Mouse (Mus musculus) c-Kit-positive CD71-negative TER-119-negative erythroid progenitor cells, embryonic 14.5 days (primary cell): ENCODE measurements at regions not wholly inside any gene's neighbourhood (a gene's known extent, or its start where the extent isn't known, plus 50 kb on each side); places are given as distances from the start of the nearest gene placed in this dataset.

Experiments used
- DNase-seq: peaks from one replicate; pipeline ENCODE4 v3.0.0-alpha.2; 2013; ENCODE audit warnings: low read depth

- DNase-seq = no peak
These were observed 1284.6 kb upstream of the Cited2 start for GRCm38 (mm10) chr10:16438414-16438813.

- DNase-seq = no peak
These were observed 1281.9 kb upstream of the Cited2 start for GRCm38 (mm10) chr10:16440932-16441640.

GRCm38 (mm10) chr10:16441661-16442072 is 1281.4 kb upstream of the Cited2 start:
- no peak for DNase-seq

GRCm38 (mm10) chr10:16443901-16444300 is 1279.1 kb upstream of the Cited2 start:
- DNase-seq = no peak

DNA sequence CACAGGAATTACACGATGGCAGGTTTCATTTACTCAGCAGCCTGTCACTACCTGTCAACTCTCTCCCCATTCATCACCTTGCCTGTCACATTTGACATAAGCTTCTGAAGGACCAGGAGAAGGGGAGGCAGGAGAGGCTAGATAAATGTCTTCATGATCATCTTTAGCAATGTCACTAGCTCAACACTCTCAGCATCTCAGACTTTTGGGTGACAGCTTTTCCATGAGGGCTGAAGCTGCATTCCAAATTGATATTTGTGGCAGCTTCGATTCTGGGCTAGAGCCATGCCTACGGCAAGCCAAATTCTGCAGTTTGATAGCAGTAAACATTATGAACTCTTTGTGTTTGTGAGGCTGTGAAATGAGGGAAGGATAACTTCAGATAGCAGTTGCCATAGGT is 1255.1 kb upstream of the Cited2 start:
- no peak for DNase-seq

GRCm38 (mm10) chr10:16469711-16470110 is 1253.3 kb upstream of the Cited2 start:
- DNase-seq = no peak

GRCm38 (mm10) chr10:16473952-16474521 is 1249.0 kb upstream of the Cited2 start:
- no peak for DNase-seq

DNA sequence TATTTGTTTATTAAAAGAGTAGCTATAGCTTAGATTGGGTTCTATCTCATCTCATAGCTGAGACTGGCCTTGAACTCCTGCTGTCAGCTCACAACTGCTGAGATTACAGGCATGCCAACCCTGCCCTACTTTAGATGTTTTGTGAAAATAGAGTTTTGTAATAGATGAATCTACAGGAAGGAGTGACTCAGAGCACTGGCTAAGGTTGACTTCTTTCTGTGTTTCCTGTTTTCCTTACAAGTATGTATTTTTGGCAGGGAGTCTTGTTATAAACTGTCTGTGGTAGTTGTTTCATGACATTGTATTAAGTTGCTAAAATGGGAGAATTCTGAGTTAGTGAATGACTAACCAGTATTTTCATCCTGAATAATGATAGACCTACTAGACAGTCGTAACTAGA is 1224.4 kb upstream of the Cited2 start:
- no peak for DNase-seq

- DNase-seq = no peak
These were observed 1215.3 kb upstream of the Cited2 start for GRCm38 (mm10) chr10:16507681-16508080.

DNA sequence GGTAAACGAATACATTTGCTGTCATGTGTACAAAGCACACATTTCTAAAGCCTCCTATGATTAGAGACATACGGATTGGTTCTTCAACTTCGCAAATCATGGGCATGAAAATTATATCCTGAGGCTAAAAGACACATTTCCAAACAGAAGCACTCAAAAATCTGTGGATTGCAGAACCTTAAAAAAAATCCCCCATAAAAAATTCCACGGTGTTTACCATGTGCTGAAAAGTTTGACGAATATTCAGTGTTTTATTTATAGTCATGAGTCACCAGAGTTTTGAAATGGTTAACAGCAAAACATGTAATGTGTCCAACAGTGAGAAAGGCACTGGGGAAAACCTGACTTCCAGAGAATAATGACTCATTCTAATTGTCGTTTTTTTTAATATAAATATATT is 1214.9 kb upstream of the Cited2 start:
- DNase-seq = no peak

GRCm38 (mm10) chr10:16514656-16515055 is 1208.4 kb upstream of the Cited2 start:
- no peak for DNase-seq

GRCm38 (mm10) chr10:16521895-16522294 is 1201.1 kb upstream of the Cited2 start:
- DNase-seq = no peak

GRCm38 (mm10) chr10:16524101-16524500 is 1198.9 kb upstream of the Cited2 start:
- no peak for DNase-seq

- no peak for DNase-seq
These were observed 1195.3 kb upstream of the Cited2 start for GRCm38 (mm10) chr10:16527693-16528092.

DNA sequence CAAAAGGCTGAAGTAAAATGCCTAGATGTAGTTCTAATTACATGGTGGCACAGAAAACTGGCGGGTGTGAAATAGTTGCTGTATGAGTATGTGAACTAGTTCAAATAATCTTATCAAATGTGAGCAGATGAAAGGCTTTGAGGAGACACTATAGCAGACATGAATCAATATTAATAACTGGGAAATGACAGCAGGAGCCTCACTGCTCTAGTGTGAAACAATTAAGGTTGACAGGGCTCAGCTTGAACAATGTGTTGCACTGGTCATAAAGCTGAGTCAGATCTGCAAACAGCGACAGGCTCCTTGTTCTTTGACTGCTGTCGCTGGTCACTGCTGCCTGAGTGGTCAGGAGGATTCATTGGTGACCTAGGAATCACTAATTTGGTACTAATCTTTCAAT is 1185.4 kb upstream of the Cited2 start:
- no peak for DNase-seq

DNA sequence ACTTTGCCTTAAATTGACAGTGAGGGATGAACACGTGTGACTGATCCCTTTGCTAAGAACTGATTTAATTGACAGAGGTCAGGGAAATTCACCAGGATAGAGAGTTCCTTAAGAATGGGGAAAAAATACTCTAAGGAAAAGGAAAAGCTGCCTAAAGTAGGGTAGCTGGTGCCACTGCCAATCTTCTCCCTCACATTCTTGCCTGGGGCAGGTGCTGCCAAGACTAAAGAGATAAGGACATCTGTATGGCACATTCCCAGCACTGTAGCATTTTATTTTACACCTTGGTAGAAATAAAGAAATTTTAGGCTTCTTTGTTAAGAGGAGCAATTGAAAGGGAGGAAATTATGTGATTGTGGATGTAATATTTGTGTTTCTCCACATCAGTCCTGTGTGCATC is 1184.6 kb upstream of the Cited2 start:
- no peak for DNase-seq

DNA sequence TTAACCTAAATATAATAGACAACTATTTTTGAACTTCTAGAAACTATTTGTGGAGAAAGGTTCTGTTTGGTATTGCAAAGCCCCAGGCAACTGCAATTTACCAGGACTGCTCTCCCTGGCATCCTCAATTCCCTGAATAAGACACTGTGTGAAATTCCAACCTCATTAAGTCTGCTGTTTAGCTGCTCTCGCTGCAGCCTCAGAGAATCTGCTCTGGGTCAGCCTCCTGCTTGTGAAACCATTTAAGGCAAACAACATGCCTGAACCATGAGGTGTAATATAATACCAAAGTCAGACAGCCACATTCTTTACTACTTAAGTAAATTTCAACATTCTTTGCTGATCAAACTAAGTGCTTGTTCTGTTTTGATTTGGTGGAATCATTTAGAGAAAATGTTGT is 1177.6 kb upstream of the Cited2 start:
- DNase-seq = no peak

- DNase-seq = no peak
These were observed 1170.0 kb upstream of the Cited2 start for GRCm38 (mm10) chr10:16552861-16553635.

DNA sequence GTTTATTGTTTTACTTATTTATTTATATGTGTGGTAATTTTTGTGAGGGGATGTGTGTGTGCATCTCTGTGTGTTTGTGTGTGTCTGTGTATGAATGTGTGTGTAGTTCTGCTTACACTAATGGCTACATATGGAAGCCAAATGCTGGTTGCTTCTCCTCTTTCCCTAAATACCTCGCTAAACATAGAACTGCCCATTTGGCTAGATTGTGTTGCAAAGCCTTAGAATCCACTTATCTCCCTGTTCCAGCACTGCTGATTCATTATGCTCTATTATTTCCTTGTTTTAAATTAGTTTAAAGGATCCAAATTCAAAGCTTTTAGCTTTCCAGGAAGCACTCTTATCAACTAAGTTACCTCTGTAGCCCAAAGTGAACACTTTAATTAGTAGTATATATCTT is 1148.5 kb upstream of the Cited2 start:
- DNase-seq = no peak

DNA sequence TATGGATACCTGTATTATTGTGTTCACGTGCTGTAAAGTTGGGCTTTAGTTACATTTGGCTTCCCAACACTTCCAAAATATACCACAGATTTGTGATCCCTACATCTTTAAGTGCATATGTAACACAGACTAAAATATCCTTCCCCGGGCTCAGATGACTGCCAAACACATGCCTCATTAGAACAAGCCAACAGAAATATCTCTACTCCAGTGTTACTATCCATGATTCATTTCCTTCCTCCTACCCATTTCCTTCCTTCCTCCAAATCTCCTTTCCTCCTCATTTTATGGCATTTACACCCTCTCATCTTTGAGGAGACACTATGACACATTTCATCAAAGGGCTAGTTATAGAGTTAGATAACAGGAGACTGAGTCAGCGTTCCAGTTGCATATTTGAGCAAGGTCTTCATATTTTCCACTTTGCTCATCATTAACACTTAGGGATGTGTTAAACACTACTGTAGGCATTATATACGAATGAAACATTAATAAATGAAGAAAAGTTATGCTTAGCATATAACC is 1144.4 kb upstream of the Cited2 start:
- no peak for DNase-seq

DNA sequence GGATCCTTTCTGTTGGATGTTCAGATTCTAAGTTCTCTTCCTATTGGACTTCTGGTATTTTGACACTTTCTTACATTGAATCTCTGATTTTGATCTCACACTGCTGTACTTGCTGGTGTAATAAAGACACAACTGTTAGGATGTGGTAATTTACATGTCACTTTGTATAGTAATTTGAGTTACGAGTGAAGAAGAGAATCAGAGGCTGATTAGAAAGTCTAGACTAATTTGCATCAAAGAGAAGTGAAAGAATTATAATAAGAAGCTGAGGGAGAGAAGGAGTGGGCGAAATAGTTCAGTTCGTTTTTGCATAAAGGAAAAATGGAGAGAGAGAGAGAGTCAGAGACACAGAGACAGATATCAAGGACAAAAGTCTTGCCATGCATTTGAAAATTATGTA is 1142.8 kb upstream of the Cited2 start:
- DNase-seq = no peak

DNA sequence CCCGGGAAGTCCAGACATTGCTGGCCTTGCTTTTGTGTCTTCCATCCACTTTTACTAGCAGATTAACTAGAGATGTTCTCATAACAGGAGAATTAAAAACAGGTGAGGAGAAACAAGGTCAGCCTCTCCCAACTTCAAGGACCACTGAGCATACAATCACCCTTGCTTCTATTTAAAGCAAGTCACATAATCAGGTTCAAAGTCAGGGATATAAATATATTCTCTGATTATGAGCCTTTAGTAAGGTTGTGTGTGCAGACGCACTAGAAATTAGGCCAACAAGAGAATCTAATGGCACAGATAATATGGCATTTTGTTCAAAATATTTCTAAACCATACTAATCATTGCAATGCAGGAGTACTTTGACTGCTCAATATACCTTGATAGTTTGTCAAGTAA is 1134.2 kb upstream of the Cited2 start:
- DNase-seq = no peak

- peak; percentile 16 for DNase-seq
These were observed 1133.6 kb upstream of the Cited2 start for GRCm38 (mm10) chr10:16589399-16589798.
